Mouse (Mus musculus) CH12F3 (cell line): ENCODE results near the gene Nlrx1.

ENCODE experiments used
- in situ Hi-C: fragments of 300-500 bp; cut with MboI; formaldehyde crosslinking; loops from 2 replicates; pipeline ENCODE4 v1.14.3; 2020; ENCODE audit warnings: low sequenced_read_pairs

The Nlrx1 gene

GRCm38 (mm10) chr9:44269077-44269476, 678 bp upstream of the Nlrx1 start:
- in situ Hi-C loops: no loop called here

- in situ Hi-C loops: no loop called here
Observed at GRCm38 (mm10) chr9:44268027-44268360, 405 bp downstream of the Nlrx1 start.

- in situ Hi-C loops: no loop called here
Observed at GRCm38 (mm10) chr9:44267319-44268026, 926 bp downstream of the Nlrx1 start.

- in situ Hi-C loops: no loop called here
Observed at GRCm38 (mm10) chr9:44266478-44267226, 1.7 kb downstream of the Nlrx1 start.

GRCm38 (mm10) chr9:44261388-44261787, 7.0 kb downstream of the Nlrx1 start:
- in situ Hi-C loops: no loop called here

GRCm38 (mm10) chr9:44259014-44259413, 9.4 kb downstream of the Nlrx1 start:
- in situ Hi-C loops: no loop called here

GRCm38 (mm10) chr9:44256213-44256612, 12.2 kb downstream of the Nlrx1 start:
- in situ Hi-C loops: no loop called here

GRCm38 (mm10) chr9:44255136-44255521, 13.3 kb downstream of the Nlrx1 start:
- in situ Hi-C loops: no loop called here

- in situ Hi-C loops: no loop called here
Observed at GRCm38 (mm10) chr9:44254508-44255135, 13.8 kb downstream of the Nlrx1 start.

GRCm38 (mm10) chr9:44253441-44253840, 15.0 kb downstream of the Nlrx1 start:
- in situ Hi-C loops: no loop called here

- in situ Hi-C loops: no loop called here
Observed at GRCm38 (mm10) chr9:44251314-44251713, 17.1 kb downstream of the Nlrx1 start, which contains the start of gene Pdzd3. Pdzd3 (minus strand) TSS chr9:44251471.

GRCm38 (mm10) chr9:44250445-44250844, 18.0 kb downstream of the Nlrx1 start:
- in situ Hi-C loops: no loop called here

GRCm38 (mm10) chr9:44249181-44250146, 18.9 kb downstream of the Nlrx1 start:
- in situ Hi-C loops: no loop called here

- in situ Hi-C loops: no loop called here
Observed at GRCm38 (mm10) chr9:44247907-44248306, 20.5 kb downstream of the Nlrx1 start.

GRCm38 (mm10) chr9:44243621-44244020, 24.8 kb downstream of the Nlrx1 start:
- in situ Hi-C loops: no loop called here

- in situ Hi-C loops: no loop called here
Observed at GRCm38 (mm10) chr9:44241418-44241817, 27.0 kb downstream of the Nlrx1 start.

GRCm38 (mm10) chr9:44240911-44241310, 27.5 kb downstream of the Nlrx1 start:
- in situ Hi-C loops: no loop called here

GRCm38 (mm10) chr9:44240399-44240798, 28.0 kb downstream of the Nlrx1 start, which contains the start of gene Ccdc153:
Ccdc153 (plus strand) TSS chr9:44240676.
- in situ Hi-C loops: no loop called here

- in situ Hi-C loops: no loop called here
Observed at GRCm38 (mm10) chr9:44239447-44239846, 29.0 kb downstream of the Nlrx1 start.

- in situ Hi-C loops: no loop called here
Observed at GRCm38 (mm10) chr9:44238501-44239190, 29.8 kb downstream of the Nlrx1 start.
